Mouse (Mus musculus) liver, postnatal 0 days (tissue): ENCODE data around the gene Nup107. TPM values are rescaled to one million over a fixed set of nuclear protein-coding genes. Genes with fewer than 3 reads are reported as not detected.

Source experiments
- ATAC-seq: fragments of 200-750 bp; cut with Nextera tagmentation; 2 replicates; pipeline ENCODE4 v1.8.0; 2017; ENCODE audit warnings: mild to moderate bottlenecking, moderate library complexity
- DNase-seq: peaks from one replicate; pipeline ENCODE4 v3.0.0-alpha.2; 2016
- H3K27ac ChIP-seq: fragments of 300-500 bp; sonication (generic); 2 replicates; pipeline ENCODE4 v1.5.1; 2014; ENCODE audit warnings: antibody characterized with exemption, moderate library complexity, mild to moderate bottlenecking, low read depth
- H3K27me3 ChIP-seq: fragments of 300-500 bp; sonication (generic); 2 replicates; pipeline ENCODE4 v1.6.1; 2014; ENCODE audit warnings: low read length, control low read depth, mixed read lengths; ENCODE audit not compliant: insufficient read depth
- H3K36me3 ChIP-seq: fragments of 300-500 bp; sonication (generic); replicated peaks from 2 replicates; pipeline ENCODE4 v1.6.1; 2014; ENCODE audit warnings: mild to moderate bottlenecking, control low read depth, low read length, moderate library complexity, mixed read lengths; ENCODE audit not compliant: insufficient read depth
- H3K4me1 ChIP-seq: fragments of 300-500 bp; sonication (generic); 2 replicates; pipeline ENCODE4 v1.6.1; 2014; ENCODE audit warnings: antibody characterized with exemption, mild to moderate bottlenecking, control low read depth; ENCODE audit not compliant: insufficient read depth
- H3K4me2 ChIP-seq: fragments of 300-500 bp; sonication (generic); 2 replicates; pipeline ENCODE4 v1.6.1; 2014; ENCODE audit warnings: low read depth, mild to moderate bottlenecking, low read length, moderate library complexity, mixed read lengths
- H3K4me3 ChIP-seq: fragments of 300-500 bp; sonication (generic); 2 replicates; pipeline ENCODE4 v1.5.1; 2014; ENCODE audit warnings: low read depth, low read length
- H3K9ac ChIP-seq: fragments of 300-500 bp; sonication (generic); replicated peaks from 2 replicates; pipeline ENCODE4 v1.6.1; 2014; ENCODE audit warnings: mild to moderate bottlenecking, moderate library complexity
- H3K9me3 ChIP-seq: fragments of 300-500 bp; sonication (generic); 2 replicates; pipeline ENCODE4 v1.6.1; 2016; ENCODE audit warnings: mild to moderate bottlenecking, control low read depth, low read length, mixed read lengths
- CTCF ChIP-seq: sonication (generic); IDR thresholded peaks from 2 replicates; pipeline ENCODE4 v1.5.1; 2016; ENCODE audit warnings: antibody characterized with exemption, low read depth
- EP300 ChIP-seq: IDR thresholded peaks from 2 replicates; pipeline ENCODE4 v1.6.1; 2016; ENCODE audit warnings: antibody characterized with exemption, low read depth, mild to moderate bottlenecking
- WGBS: fragments of 180-500 bp; shearing (Covaris S2); extraction: QIAGEN DNeasy Blood & Tissue Kit; methylation state at CpG from one replicate; pipeline ENCODE4 v1.1.7; 2014; ENCODE audit not compliant: insufficient replicate concordance; 5-methylcytosine and 5-hydroxymethylcytosine counted together
- polyA plus RNA-seq: library from polyadenylated mRNA; unstranded; fragments of >200 nt; fragmentation: Nextera tagmentation; extraction: Ambion mirVana; gene quantifications from 2 replicates; pipeline ENCODE4 v1.2.1, GENCODE M21; 2015

Gene Nup107
- polyA plus RNA-seq, 1 experiment from 2014 or later, result 15.0 TPM

DNA sequence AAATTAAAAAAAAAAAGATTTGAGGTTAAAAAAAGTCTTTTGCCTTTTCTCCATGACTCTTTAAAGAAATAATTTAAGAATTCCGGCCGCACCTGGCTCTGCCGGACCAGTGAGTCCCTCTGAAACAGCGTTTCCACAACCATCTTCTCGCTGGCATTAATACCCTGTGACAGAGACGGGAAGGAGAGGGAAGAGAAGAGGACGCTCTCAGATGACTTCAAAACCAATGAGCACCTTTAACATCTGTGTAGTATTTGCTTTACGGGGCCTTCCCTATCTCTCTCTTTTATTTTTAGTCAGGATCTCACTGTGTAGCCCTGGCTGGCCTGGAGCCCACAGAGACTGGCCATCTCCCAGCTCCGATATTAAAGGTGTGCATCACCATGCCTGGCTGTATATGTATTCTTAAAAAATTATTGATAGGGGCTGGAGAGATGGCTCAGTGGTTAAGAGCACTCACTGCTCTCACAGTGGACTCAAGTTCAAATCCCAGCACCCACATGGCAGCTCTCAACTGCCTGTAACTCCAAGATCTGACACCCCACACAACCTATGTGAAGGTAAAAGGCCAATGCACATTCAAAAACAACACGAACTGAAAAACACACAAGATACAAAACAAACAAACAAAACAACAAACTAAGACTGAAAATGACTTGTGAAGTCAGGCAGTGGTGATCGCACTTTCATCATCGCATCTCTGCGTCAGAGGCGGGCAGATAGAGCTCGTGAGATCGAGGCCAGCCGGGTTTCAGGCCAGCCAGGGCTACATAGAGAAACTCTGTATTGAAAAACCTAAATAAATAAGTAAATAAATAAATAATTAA lies 14.8 kb downstream of the Nup107 start:
- WGBS, result 93% methylated on average over 17 of the region's 17 CpGs
- Histone ChIP-seq H3K27me3 (no peaks in the 10 kb centered on the region), H3K27ac (no peak overlapping the region), H3K4me2 (no peak overlapping the region), H3K9ac (no peak overlapping the region), H3K4me1 (no peaks in the 10 kb centered on the region), H3K4me3 (no peak overlapping the region), H3K36me3 (peaks cover 77% of the 10 kb centered on the region), H3K9me3 (no peaks in the 10 kb centered on the region)
- no peak for ATAC-seq
- DNase-seq, result no peak
- TF ChIP-seq CTCF (no peak), EP300 (no peak)

DNA sequence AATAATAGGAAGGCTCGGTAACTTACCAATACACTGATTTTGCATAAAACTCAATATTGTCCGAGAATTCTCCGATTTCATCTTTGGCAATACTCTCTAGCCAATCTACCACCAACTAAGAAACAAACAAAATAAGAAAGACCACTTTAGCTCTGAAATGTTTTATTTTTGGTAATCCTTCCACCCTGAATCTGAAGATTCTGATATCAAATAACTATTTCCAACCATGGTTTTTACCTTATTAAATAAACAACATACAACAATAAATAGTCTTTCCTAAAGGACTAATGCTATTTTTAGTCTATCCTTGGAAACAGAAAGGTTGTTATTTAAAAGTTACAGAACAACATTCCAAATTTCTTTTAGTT lies 15.4 kb downstream of the Nup107 start:
- DNase-seq, result no peak
- no peak for TF ChIP-seq CTCF
- no peaks in the 10 kb centered on the region for H3K27me3 ChIP-seq
- no peak overlapping the region for H3K4me3 ChIP-seq
- H3K9ac ChIP-seq, result no peak overlapping the region
- H3K27ac ChIP-seq, result no peak overlapping the region
- peaks cover 81% of the 10 kb centered on the region for H3K36me3 ChIP-seq
- ATAC-seq, result no peak
- 90% methylated on average over 3 of the region's 3 CpGs for WGBS
- H3K4me1 ChIP-seq, result no peaks in the 10 kb centered on the region
- no peak overlapping the region for H3K4me2 ChIP-seq
- no peaks in the 10 kb centered on the region for H3K9me3 ChIP-seq

DNA sequence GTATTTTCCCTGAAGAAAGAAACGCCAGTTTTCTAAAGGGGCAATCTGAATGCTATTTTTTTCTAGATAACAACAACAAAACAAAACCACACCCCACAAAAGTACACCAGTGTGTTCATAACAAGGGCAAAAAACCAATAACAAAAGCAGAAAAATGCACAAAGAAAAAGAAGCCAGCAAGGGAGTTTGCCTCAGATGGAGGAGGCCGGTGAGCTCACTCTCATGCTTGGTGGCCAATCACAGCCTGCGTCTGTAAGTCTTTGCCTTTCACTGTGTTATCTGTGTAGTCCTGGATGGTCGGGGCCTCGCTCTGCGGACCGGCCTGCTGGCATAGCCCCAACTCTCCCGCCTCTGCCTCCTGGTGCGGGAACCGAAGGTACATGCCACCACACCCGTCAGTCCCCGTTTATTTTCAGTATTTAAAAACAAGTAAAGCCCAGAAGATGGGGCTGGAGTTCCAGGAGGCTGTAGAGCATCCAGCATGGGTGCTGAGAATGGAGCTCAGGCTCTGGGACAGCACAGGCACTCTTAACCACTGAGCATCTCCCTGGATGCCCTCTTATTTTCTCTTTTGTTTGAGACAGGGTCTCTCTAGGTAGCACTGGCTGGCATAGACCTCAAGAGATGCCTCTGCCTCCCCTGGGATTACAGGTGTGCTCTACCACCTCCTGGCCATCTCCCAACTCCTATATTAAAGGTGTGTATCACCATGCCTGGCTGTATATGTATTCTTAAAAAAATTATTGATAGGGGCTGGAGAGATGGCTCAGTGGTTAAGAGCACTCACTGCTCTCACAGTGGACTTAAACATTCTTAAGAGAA lies 16.0 kb downstream of the Nup107 start:
- H3K4me1 ChIP-seq, result no peaks in the 10 kb centered on the region
- H3K4me2 ChIP-seq, result no peak overlapping the region
- no peaks in the 10 kb centered on the region for H3K9me3 ChIP-seq
- no peak overlapping the region for H3K27ac ChIP-seq
- 59% methylated on average over 12 of the region's 12 CpGs for WGBS
- TF ChIP-seq CTCF (no peak), EP300 (no peak)
- H3K36me3 ChIP-seq, result peaks cover 81% of the 10 kb centered on the region
- ATAC-seq (no peak), DNase-seq (no peak)
- no peak overlapping the region for H3K9ac ChIP-seq
- no peak overlapping the region for H3K4me3 ChIP-seq
- no peaks in the 10 kb centered on the region for H3K27me3 ChIP-seq

DNA sequence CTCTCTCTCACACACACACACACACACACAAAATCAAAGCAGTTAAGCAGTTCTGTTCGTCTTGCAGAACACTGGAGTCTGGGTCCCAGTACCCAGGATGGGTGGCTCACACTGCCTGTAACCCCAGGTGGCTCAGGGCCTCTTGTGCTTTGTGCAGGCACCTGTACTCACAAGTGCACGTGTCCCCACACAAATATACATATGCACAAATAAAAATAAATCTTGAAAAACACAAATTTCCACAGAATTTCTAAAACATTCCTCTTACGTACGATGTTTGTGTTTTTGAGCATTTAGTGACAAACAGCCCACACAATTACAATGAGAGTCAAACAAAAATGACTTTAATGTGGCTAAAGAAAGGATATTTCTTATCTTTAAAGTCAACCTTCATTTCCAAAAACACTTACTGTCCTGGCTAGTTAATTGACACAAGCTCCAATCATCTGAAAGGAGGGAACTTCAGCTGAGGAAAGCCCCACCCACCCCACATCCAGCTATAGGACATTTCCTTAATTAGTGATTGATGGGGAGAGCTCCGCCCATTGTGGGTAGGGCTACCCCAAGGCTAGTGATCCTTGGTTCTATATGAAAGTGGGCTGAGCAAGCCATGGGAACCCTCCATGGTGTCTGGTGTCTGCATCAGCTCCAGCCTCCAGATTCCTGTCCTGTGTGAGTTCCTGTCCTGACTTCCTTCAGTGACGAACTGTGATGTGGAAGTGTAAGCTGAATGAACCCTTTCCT lies 16.9 kb downstream of the Nup107 start:
- Histone ChIP-seq H3K36me3 (peaks cover 81% of the 10 kb centered on the region), H3K4me2 (no peak overlapping the region), H3K27me3 (no peaks in the 10 kb centered on the region), H3K9ac (no peak overlapping the region), H3K4me3 (no peak overlapping the region), H3K27ac (no peak overlapping the region), H3K9me3 (no peaks in the 10 kb centered on the region), H3K4me1 (no peaks in the 10 kb centered on the region)
- DNase-seq (no peak), ATAC-seq (0 out of 2 replicates have a peak, but pooled peaks have one; percentile 21)
- WGBS, result 83% methylated on average over 6 of the region's 6 CpGs
- TF ChIP-seq EP300, result no peak
- no peak for TF ChIP-seq CTCF

DNA sequence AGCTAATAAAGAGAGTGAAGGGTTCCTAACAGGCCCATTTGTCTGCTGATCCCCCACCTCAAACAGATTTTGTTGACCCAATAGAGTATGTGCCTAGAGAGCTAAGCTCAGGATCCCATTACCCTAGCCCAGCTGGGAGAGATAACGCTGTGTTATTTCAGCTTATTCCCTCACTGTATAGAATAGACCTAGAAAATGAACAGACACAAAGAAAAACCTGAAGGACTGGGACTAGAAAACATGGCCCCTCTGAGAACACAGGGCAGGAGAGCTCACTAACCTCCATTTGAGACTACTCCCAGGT lies 17.7 kb downstream of the Nup107 start:
- Histone ChIP-seq H3K36me3 (peaks cover 84% of the 10 kb centered on the region), H3K9ac (no peak overlapping the region), H3K4me1 (no peaks in the 10 kb centered on the region), H3K27me3 (no peaks in the 10 kb centered on the region), H3K4me3 (no peak overlapping the region), H3K27ac (no peak overlapping the region), H3K4me2 (no peak overlapping the region), H3K9me3 (no peaks in the 10 kb centered on the region)
- TF ChIP-seq EP300 (no peak), CTCF (no peak)
- no peak for ATAC-seq
- DNase-seq, result no peak
- WGBS, result 97% methylated on average over 1 of the region's 1 CpGs
